Mouse (Mus musculus): ENCODE results near the gene Aen.

The Aen gene

DNA sequence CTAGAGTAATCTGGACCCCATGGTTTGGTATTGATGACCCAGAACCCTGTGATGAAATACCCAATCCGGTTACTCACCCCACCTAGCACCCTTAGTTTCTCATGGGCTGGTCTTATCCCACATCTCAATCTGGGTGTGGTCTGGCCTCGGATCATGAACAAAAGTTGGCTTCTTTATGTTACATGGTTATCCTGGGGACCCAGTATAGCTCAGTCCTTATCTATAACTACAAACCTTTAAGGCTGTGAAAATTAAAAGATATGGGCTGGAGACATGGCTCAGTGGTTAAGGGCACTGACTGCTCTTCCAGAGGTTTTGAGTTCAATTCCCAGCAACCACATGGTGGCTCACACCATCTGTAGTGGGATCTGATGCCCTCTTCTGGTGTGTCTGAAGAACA lies 46.9 kb downstream of the Aen start:
- DNase-seq, result no peak

DNA sequence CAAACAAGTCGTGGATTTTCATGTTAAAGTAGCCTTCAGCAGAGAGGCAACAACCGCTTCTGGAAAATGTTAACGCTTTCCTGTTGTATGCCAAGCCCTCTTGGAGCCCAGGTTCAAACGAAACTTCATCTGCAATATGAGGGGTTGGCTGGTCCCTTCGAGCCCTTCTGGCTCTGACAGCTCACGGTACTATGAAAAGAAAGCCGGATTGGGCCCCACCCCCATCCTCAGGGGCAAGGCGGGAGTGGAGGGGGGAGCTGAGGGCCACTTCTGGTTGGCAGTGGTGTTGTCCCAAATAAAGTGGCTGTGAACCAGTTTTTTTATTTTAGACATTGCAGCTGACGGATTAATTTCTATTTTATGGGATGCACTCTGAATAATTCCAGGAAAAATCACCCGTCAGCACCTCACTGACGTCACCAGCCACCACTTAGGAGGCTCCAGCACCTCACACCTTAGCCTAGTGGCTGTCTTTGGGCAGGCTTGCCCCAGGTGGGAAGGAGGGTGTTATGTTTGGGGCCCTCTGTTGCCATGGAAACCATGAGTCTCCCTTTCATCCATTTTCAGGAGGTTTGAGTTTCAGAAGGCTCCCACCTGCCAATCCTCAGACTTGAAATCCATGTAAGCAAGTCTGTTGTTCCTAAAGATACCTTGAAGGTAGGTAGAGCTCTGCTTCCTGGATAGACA lies 58.4 kb downstream of the Aen start:
- DNase-seq, result no peak

DNA sequence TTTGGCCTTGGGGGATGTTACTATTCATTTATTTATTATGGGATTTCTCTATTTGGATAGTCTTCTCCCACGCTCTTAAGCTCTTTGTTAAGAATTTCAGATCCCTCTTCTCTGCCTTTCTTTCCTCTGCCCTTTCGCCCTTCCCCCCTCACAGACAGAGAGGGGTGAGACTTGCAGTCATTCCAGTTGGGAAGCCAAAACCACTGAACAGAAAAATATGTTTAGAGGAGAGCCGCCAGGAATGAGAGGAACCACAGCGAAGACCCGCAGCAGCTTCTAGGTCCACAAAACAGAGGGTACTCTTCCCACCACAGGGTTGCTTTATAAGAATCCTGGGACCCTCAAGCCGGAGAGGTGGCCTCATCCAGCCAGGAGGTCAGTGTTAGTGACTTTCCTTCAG lies 59.0 kb downstream of the Aen start:
- DNase-seq, result no peak

DNA sequence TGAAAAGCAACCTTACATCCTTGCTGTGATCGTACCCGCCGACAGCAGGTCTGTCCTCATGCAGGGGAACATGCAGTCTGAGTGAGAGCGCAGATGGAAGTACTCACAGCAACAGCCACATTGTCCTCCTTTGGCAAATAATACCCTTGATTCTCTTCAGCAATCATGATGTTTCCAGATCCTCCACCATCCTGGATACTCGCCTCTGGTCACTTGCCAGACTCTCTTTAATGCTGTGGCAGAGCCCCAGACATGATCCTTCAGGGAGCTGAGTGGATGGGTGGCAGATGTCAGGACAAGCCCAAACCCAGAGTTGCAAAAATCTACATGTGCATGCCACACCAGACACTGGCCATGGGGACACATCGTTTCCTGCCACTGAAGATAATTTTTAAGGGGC lies 59.4 kb downstream of the Aen start:
- no peak for DNase-seq

DNA sequence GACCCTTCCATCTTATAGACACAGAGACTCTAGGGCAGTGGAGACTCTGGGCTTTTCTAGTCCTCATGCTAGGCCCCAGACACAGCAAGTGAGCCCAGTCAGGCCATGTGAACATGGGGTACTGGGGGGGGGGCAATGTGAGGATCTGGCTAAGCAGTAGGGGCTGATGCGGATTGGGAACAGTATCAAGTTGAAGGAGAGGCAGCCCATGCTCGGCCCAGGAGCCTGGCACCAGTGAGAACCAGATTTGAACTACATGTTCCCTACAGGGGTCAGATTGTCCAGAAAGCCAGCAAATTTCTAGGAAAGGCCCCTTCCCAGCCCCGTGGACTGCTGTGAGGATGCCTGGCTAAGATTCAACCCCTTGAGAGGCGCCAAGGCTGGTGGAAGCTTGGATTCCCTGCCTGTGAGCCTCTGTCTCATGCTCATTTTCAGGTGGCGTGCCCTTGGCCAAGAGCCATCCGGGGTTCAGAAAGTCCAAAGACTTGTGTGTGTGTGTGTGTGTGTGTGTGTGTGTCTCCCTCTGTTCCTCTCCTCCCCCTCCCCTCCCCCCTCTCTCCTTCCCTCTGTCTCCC lies 62.9 kb downstream of the Aen start:
- DNase-seq, result no peak
